Mouse (Mus musculus) right cerebral cortex, postnatal 14 days (tissue): Measurements from ENCODE around the gene Adam15.

Experiments used
- DNase-seq: peaks from one replicate; pipeline ENCODE4 v3.0.0; 2022

The Adam15 gene

DNA sequence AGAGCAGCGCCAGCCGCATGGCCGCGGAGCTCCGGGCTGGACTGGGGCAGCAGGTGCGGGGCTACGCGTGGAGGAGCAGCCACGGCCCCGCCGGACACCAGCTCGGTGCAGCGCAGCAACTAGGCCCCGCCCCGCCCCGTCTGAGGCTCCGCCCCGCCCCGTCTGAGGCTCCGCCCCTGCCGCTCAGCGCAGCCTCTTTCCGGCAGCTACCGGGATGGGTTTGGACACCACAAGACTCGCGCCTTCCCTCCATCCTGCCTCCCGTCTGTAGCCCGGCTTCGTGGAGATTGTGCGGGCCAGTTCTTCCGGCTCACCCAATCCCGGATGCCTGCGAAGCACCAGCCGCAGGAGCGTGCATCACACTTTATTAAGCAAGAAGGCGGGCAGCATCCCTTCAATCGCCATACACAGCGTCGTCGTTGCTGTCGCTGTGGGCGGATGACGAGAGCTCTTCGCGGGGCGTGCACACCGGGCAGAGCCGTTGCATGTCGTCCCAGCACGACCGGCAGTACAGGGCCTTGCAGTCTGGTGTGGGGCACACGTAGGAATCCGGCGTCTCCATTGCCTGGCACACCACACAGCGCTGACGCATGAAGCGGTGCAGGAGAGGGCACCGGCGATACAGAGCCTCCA lies at the start of gene Adam15:
Gene Adam15 (minus strand): TSS at position 128 of the 633 bp plus-strand sequence.
- peak; percentile 91 for DNase-seq

DNA sequence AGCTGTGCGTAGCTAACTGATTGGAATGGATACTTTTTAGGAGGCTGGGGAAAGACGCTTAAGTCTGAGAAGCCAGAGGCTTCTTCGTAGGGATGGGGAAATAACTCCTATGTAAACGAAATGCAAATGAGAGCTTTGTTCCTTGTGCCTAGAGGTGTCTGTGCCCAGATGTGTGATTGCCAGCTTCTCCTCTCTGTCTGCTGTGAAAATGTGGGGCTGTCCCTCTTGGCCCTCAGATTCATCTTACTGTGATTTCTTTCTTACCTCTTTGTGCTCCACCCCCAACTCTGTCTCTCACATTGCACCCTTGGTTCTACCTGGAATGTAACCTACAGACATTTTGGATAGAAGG lies 46.8 kb upstream of the Adam15 start:
- no peak for DNase-seq

GRCm38 (mm10) chr3:89395806-89396653 lies 46.2 kb upstream of the Adam15 start:
- peak; percentile 54 for DNase-seq

GRCm38 (mm10) chr3:89395419-89395805 lies 45.6 kb upstream of the Adam15 start:
- no peak for DNase-seq

DNA sequence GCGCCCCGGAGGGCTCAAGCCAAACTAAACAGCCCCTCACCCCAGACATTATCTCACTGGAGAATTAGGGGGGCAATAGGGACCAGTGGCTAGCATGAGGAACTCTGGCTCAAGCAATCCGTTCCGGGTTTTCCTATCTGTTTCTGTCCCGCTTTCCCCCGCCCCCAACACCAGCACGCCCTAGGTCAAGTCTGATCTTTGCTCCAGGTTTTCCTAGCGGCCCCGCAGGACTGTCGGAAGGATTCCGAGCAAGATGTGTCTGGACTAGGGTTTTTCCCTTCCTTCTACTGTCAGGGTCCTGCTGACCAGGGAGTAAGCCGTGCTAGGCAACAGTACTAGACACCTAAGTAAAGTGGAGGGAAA lies 45.1 kb upstream of the Adam15 start:
- DNase-seq = peak; percentile 63

GRCm38 (mm10) chr3:89394006-89394893 lies 44.5 kb upstream of the Adam15 start, which contains the start of gene Zbtb7b:
Gene Zbtb7b (minus strand): TSS chr3:89394776.
- DNase-seq = peak; percentile 60

- peak; percentile 95 for DNase-seq
Measured at GRCm38 (mm10) chr3:89393605-89394004, 43.8 kb upstream of the Adam15 start.

DNA sequence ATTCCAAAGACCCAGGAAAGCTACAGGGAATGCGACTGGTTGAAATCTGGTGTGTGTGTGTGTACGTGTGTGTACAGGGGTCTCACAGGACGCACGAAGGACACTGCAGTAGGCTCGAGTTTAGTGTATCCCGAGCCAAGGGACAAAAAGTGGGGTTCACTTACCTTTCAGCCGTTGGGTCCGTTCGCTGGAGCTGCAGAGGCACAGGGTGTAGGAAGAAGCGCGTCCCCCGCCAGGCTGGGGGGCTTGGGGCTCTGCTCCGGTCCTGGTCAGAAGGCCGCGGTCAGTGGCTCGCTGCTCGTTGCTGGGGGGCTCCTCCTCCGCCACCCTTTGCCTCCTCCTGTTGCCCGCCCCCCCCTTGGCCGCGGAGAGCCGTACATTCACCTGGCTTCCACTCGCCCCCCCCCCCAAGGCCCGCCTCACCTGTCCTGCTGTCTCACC lies 43.1 kb upstream of the Adam15 start:
- DNase-seq = no peak

- no peak for DNase-seq
Measured at GRCm38 (mm10) chr3:89391663-89392511, 42.1 kb upstream of the Adam15 start.

DNA sequence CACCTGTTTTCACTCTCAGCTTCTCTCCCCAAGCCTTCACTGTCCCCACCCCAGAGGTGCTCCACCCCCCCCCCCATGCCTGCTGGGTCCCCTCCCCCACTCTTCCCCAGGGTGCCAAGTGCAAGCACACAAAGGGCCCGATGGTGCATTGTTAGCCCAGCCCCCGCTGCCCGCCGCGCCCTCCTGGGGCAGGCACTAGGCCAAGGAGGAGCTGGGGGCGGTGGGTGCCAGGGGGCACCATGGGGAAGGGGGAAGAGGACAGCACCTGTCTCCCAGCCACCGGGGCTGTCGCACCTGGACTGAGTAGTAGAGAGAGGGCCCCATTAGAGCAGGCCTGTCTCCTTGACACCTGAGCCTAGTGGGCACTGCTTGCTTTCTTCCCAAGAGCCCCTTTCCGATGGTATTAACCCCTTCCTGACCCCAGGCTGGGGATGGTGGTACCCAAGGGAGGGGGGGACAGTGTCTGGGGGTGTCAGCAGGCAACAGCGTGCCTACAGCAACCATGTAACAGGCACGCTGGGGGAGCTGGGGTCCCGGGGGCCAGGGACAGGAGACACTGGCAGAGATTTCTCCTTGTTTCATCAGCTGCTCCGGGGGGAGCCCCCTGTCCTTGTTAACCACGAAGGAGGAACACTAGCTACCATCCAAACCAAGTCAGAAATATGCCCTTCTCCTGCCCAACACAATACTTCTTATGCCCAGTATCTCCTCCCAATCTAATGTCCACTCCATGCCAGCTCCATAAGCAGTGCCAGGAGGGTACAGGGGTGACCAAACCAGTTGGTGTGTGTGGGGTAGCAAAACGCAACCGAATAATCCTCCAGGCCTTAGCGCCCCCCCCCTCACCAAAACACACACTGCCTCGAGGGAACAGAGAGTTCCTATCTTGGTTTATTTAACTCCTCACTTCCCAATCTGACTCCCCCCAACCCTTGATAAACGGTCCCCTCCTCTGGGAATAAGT lies 41.2 kb upstream of the Adam15 start:
- DNase-seq = no peak

GRCm38 (mm10) chr3:89390111-89390515 lies 40.3 kb upstream of the Adam15 start:
- no peak for DNase-seq

DNA sequence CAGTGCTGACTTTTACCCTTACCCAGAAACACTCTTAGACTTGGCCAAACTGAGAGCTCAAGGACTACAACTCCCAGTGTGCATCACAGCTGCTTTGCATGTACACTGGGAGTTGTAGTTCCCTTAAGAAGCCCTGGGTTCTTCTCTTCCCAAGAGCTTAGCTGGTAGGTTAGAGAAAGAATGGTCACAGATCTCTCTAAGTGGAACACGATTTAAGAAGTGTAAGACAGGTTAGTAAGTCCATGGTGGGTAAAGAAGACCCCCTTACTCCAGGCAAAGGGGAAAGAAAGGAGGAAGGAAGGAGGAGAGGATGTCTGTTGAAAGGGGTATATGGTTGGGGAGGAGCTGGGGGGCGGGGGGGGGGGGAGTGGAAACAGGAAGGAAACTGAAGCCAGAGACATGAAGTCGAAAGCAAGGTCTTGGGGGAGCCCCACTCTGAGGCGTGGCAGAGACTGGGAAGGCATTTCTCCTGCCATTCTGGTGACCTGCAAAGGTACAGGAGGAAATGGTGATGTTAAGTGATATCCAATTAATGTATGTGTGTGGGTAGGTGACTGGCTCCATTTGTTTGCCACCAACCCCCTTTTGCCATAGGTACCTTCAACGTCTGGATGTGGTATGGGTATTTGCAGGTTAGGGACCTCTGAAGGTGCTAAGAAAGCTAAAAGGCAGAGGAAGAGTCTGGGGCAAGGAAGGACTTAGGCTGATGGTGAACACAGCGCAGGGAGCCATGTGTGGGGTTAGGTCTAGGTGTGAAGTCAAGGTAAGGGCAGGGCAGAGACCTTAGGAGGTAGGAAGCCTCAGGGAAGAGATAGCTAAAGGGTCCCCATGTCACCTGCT lies 39.3 kb upstream of the Adam15 start:
- DNase-seq = no peak

DNA sequence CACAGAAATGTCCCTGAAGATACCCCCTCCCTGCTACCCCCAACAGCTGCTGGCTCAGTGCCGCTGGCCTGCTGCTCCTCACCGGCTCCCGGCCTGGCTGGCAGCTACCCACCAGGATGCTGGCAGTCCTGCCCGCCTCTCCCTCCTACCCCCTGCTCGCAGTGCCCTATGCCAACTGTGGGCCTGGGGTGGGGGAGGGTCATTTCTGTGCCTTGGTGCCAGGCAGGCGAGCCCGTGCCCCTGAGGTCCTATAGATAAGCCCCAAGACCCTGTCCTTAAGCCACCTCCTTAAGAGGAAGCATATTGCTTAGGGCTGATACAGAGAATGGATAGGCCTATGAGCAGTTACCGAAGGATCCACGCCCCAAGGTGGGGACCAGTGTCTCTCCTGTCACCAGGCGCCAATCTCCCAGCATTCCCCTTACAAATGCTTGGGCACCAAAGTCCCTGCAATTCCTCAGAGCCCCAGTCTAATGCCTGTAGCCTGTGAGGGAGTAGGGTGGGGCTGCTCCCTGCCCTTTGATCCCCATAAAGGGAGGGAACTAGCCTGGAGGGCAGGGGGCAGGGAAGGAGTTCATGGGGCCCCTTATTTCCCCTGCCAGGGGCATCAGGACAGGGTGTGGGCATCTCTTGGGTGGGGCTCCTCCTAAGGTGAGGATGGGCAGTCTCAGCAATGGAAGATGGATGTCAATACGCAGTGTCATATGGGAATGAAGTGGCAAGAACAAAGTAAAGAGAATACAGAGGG lies 38.5 kb upstream of the Adam15 start:
- DNase-seq = no peak

- DNase-seq = no peak
Measured at GRCm38 (mm10) chr3:89387632-89388031, 37.8 kb upstream of the Adam15 start.

- DNase-seq = no peak
Measured at GRCm38 (mm10) chr3:89386438-89387420, 36.9 kb upstream of the Adam15 start.

DNA sequence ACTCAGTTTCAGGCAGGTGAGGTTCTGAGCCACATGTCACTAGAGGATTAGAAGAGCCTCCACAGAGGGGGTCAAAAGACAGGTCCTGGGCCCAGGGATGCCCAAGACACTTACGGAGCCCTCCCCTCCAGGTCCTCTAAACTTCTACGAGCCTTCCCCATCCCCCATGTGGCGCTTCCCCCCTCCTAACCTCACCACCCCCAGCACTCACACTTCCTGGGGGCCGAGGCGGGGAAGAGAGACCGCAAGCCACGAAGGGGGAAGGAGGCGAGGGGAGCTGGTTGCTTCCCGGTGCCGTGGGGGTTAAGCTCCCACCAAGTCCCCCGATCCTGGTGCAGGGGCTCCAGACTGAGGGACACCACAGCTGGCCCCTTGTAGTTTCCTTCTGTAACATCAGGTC lies 35.7 kb upstream of the Adam15 start:
- no peak for DNase-seq

GRCm38 (mm10) chr3:89384331-89385076 lies 34.7 kb upstream of the Adam15 start:
- no peak for DNase-seq
